ENCODE assay signal across 16 mouse cellular contexts in genomic region chr5:5695401-5695942, GRCm38 (mm10). TPM values are rescaled to one million over a fixed set of nuclear protein-coding genes. Genes with fewer than 3 reads are reported as not detected.
"Had no signal": no experiment of that assay in that cellular context is flagged by ENCODE, and none has a peak within 500 bp of the region (broad histone marks: within the 10 kb centered on the region; RNA-seq: fewer than 3 reads in every experiment).

No protein-coding gene starts in this region.

- H3K9ac ChIP-seq: intestine, embryonic 15.5 days; liver, embryonic 13.5 days had no signal

- DNase-seq: kidney, adult 11 months; kidney, postnatal 25 days; layer of hippocampus, postnatal 36 days; liver, embryonic 13.5 days; lung, adult 2 months; midbrain, embryonic 14.5 days; right cerebral cortex, adult 18-20 months; right cerebral cortex, postnatal 14 days; right cerebral cortex, postnatal 4 days; thymus, adult 2 months; thymus, postnatal 25 days had no signal

- H3K9me3 ChIP-seq: intestine, embryonic 15.5 days; liver, embryonic 13.5 days had no signal

- H3K4me3 ChIP-seq: intestine, embryonic 15.5 days; left cerebral cortex, adult 2 months; liver, embryonic 13.5 days had no signal

- H3K4me2 ChIP-seq: intestine, embryonic 15.5 days; liver, embryonic 13.5 days; midbrain, embryonic 11.5 days had no signal

- H3K27ac ChIP-seq: intestine, embryonic 15.5 days; kidney, postnatal 0 days; left cerebral cortex, adult 2 months; liver, embryonic 13.5 days; stomach, postnatal 0 days had no signal

- H3K27me3 ChIP-seq: intestine, embryonic 15.5 days had no signal

- H3K36me3 ChIP-seq: intestine, embryonic 15.5 days; liver, embryonic 13.5 days had no signal

- ATAC-seq: intestine, embryonic 15.5 days had no signal

- H3K4me1 ChIP-seq: liver, embryonic 13.5 days had no signal

RNA-seq across cellular contexts. Expression of gene Steap1, which starts 53.7 kb away (rescaled TPM):
- polyA plus RNA-seq: thymus, adult 2 months had no signal
